Mouse (Mus musculus): ENCODE results near the gene Pbld1. TPM values are rescaled to one million over a fixed set of nuclear protein-coding genes. Genes with fewer than 3 reads are reported as not detected.
A peak's percentile ranks its signal among the peaks of the same experiment; 100 is the strongest.

Gene Pbld1
- polyA plus RNA-seq, 1 experiment from 2014 or later = 10.6 TPM

DNA sequence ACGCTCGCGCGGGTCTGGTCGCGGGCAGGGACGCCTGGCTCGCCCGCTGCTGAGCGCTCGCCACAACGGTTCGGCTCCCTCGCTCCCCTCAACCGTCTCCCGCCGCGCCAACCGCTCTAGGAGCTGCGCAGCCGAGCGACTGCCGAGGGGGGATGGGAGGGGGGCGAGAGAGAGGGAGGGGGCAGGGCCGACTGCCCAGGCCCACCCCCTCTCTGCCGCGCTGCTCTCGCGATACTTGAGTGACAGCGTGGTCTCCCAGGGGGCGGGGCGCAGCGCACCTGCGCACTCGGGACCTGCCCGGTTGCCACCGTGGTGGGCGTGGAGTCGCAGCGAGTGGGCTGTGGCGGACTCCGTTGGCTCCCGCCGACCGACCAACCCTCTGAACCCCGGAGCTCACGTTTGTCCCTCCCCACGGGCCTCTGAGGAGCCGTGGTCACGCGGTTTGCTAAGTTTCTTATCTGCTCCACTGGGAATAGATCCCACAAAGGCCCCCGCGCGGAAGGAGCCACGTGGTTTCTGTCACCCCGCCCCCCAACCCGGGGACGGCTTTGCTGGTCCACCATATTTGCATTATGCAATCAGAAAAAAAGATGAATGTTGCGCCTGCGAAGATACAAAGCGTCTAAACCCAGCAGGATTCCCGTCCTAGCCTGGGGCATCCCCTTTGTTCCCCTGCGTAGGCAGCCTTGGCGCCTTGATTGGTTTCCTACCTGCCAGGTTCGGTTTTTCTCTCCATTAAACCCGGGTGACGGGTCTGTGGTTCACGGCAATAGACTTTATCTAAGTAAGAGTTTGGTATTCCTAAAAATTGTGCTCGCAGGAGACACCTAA, 36.0 kb upstream of the Pbld1 start, which contains the start of the genes Hnrnph3 and Pbld2:
Gene Hnrnph3 (minus strand): TSS at position 469 of the 831 bp plus-strand sequence.
Gene Pbld2 (plus strand): TSS at position 567 of the 831 bp plus-strand sequence.
- peak within 1 kb of the TSS; percentile 100 for H3K27ac ChIP-seq (ENCODE audit: low read length)
- no peaks in the 10 kb centered on the region for H3K27me3 ChIP-seq (ENCODE audit: insufficient read depth, low read length)
- peaks cover 41% of the 10 kb centered on the region for H3K4me1 ChIP-seq (ENCODE audit: insufficient read depth, low read length)
- H3K4me3 ChIP-seq (ENCODE audit: low read length) = peak within 1 kb of the TSS; percentile 96
- H3K36me3 ChIP-seq (ENCODE audit: insufficient read depth, low read length) = no peaks in the 10 kb centered on the region
- under 1% methylated on average over 52 of the region's 69 CpGs for WGBS
- ATAC-seq (ENCODE audit: low FRiP score, low TSS enrichment) = peak; percentile 96
- peak within 1 kb of the TSS; percentile 78 for H3K4me2 ChIP-seq (replicated peaks; ENCODE audit: low read depth, low read length)
- H3K9me3 ChIP-seq (ENCODE audit: low read length) = no peaks in the 10 kb centered on the region
- peak within 1 kb of the TSS; percentile 100 for H3K9ac ChIP-seq (replicated peaks; ENCODE audit: low read length)

DNA sequence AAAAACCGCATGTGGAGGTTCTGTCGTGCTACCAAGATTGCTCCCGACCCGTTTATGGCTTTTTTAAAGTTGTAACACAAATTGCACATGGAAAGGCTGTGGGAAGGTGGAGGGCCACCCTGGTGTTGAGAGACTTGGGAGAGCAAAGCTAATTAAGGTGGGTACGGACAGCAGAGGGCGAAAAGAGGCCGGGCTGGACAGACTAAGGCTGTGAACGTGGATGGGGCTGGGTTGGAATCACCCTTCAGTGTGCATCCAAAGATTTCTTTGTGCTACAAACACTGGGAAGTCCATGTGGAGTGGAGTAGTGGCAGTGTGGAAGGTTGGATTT, 35.4 kb upstream of the Pbld1 start:
- peak; percentile 75 for ATAC-seq (ENCODE audit: low FRiP score, low TSS enrichment)
- H3K9ac ChIP-seq (replicated peaks; ENCODE audit: low read length) = peak overlapping the region; percentile 100
- peak overlapping the region; percentile 100 for H3K27ac ChIP-seq (ENCODE audit: low read length)
- peaks cover 37% of the 10 kb centered on the region for H3K4me1 ChIP-seq (ENCODE audit: insufficient read depth, low read length)
- no peaks in the 10 kb centered on the region for H3K9me3 ChIP-seq (ENCODE audit: low read length)
- WGBS = 0% methylated on average over 8 of the region's 8 CpGs
- H3K36me3 ChIP-seq (ENCODE audit: insufficient read depth, low read length) = no peaks in the 10 kb centered on the region
- peak overlapping the region; percentile 73 for H3K4me2 ChIP-seq (replicated peaks; ENCODE audit: low read depth, low read length)
- H3K4me3 ChIP-seq (ENCODE audit: low read length) = peak overlapping the region; percentile 96
- H3K27me3 ChIP-seq (ENCODE audit: insufficient read depth, low read length) = no peaks in the 10 kb centered on the region

DNA sequence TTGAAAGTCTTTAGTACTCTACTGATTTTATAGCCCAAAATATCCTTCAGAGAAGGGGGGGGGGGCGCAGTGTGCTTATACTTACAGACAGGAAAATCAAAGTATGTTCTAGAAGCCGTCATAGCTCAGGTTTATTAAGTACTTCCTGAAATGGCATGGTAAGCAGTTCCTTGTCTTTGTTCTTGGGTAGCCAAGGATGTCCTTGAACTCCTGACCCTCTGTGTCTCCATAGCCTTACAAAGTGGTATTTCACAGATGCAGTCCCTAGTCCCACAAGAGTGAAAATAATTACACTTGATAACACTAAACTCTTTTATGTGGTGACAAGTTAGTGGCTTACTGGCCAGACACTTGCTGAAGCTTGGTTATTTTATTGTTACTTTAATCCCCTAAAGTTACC, 34.9 kb upstream of the Pbld1 start:
- Histone ChIP-seq H3K9ac (replicated peaks; ENCODE audit: low read length) (peak overlapping the region; percentile 100), H3K27me3 (ENCODE audit: insufficient read depth, low read length) (no peaks in the 10 kb centered on the region), H3K4me1 (ENCODE audit: insufficient read depth, low read length) (peaks cover 36% of the 10 kb centered on the region), H3K4me3 (ENCODE audit: low read length) (peak overlapping the region; percentile 96), H3K36me3 (ENCODE audit: insufficient read depth, low read length) (no peaks in the 10 kb centered on the region), H3K27ac (ENCODE audit: low read length) (peak overlapping the region; percentile 100), H3K9me3 (ENCODE audit: low read length) (no peaks in the 10 kb centered on the region), H3K4me2 (replicated peaks; ENCODE audit: low read depth, low read length) (peak overlapping the region; percentile 73)
- 14% methylated on average over 2 of the region's 2 CpGs for WGBS
- no peak for ATAC-seq (ENCODE audit: low FRiP score, low TSS enrichment)

DNA sequence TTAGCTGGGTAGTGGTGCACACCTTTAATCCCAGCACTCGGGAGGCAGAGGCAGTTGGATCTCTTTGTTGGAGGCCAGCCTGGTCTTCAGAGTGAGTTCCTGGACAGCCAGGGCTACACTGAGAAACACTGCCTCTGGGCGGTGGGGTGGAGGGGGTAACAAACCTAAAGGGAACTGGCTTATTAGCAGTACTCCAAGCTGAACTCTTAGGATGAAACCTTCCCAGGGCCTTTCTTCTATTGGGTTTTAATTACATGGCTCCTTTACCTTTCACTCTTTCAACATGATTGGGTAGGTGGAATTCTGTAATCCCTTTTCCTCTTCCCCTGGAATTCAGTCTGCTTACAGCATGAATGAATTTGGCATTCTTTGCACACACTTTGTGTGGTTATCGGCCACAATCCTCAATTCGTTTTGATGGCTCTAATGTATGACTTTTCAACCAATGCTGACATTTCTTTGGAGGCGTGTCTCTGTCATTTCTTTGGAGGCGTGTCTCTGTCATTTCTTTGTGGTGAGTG, 34.4 kb upstream of the Pbld1 start:
- WGBS = 48% methylated on average over 6 of the region's 6 CpGs
- peak overlapping the region; percentile 73 for H3K4me2 ChIP-seq (replicated peaks; ENCODE audit: low read depth, low read length)

DNA sequence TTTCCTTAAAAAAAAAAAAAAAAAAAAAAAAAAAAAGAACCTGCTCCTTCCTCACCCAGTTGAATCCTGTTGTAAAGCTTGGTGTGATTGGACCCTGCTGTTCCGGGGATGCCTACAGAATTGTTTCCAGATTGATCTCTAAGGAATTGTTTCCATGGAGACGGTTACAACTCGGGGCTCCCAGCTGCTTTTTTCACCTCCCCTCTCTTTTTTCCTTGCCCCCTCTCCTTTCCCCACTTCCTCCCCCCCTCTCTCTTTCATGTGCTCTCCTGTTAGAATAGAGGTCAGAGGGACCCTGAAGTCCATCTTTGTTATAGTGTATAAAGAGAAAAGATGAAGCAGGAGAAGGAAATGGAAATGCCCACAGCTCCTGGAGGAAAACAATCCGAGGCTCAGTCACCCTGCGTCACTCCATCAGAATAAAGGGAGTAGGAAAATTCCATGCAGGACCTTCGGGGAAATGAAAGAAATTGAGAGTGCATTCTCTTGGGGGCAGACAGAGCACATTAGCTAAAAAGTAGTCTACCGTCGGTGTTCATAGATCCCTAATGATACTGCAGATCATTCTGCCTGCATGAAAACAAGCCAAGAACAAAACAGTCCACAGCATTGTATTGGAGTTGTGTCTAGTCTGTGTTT, 33.7 kb upstream of the Pbld1 start:
- Histone ChIP-seq H3K27ac (ENCODE audit: low read length) (peak overlapping the region; percentile 55; the same call in 1 of the 2 replicates), H3K4me2 (replicated peaks; ENCODE audit: low read depth, low read length) (0 out of 2 replicates have a peak overlapping the region, but pooled peaks have one; percentile 3), H3K36me3 (ENCODE audit: insufficient read depth, low read length) (no peaks in the 10 kb centered on the region), H3K4me1 (ENCODE audit: insufficient read depth, low read length) (peaks cover 26% of the 10 kb centered on the region), H3K27me3 (ENCODE audit: insufficient read depth, low read length) (no peaks in the 10 kb centered on the region), H3K9me3 (ENCODE audit: low read length) (no peaks in the 10 kb centered on the region), H3K4me3 (ENCODE audit: low read length) (no peak overlapping the region), H3K9ac (replicated peaks; ENCODE audit: low read length) (peak overlapping the region; percentile 28)
- ATAC-seq (ENCODE audit: low FRiP score, low TSS enrichment) = no peak
- 30% methylated on average over 8 of the region's 8 CpGs for WGBS

More for the DNA sequence above, 34.4 kb upstream of the Pbld1 start:
- H3K27me3 ChIP-seq (ENCODE audit: insufficient read depth, low read length) = no peaks in the 10 kb centered on the region
- H3K36me3 ChIP-seq (ENCODE audit: insufficient read depth, low read length) = no peaks in the 10 kb centered on the region
- ATAC-seq (ENCODE audit: low FRiP score, low TSS enrichment) = no peak
- peaks cover 31% of the 10 kb centered on the region for H3K4me1 ChIP-seq (ENCODE audit: insufficient read depth, low read length)
- H3K4me3 ChIP-seq (ENCODE audit: low read length) = no peak overlapping the region
- H3K27ac ChIP-seq (ENCODE audit: low read length) = peak overlapping the region; percentile 100
- no peaks in the 10 kb centered on the region for H3K9me3 ChIP-seq (ENCODE audit: low read length)
- H3K9ac ChIP-seq (replicated peaks; ENCODE audit: low read length) = peak overlapping the region; percentile 100; the same call in 1 of the 2 replicates

DNA sequence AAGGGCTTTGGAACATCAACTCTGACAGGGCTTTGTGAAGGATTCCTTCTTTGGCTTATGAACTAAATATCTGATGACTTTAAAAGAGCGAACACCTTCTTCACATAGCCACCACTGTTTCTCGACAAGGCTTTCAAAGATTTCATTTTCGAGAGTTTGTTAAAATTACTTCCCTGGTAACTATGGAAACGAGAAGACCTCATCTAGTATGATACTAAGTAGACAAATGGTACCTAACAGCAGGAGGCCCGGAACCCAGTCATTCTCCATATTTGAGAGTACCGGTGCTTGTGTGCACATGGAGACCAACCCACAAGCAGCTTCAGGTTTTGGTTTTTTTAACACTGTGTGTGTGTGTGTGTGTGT, 33.2 kb upstream of the Pbld1 start:
- Histone ChIP-seq H3K4me2 (replicated peaks; ENCODE audit: low read depth, low read length) (no peak overlapping the region), H3K9me3 (ENCODE audit: low read length) (no peaks in the 10 kb centered on the region), H3K4me1 (ENCODE audit: insufficient read depth, low read length) (peaks cover 21% of the 10 kb centered on the region), H3K4me3 (ENCODE audit: low read length) (no peak overlapping the region), H3K27me3 (ENCODE audit: insufficient read depth, low read length) (no peaks in the 10 kb centered on the region), H3K36me3 (ENCODE audit: insufficient read depth, low read length) (no peaks in the 10 kb centered on the region), H3K27ac (ENCODE audit: low read length) (no peak overlapping the region), H3K9ac (replicated peaks; ENCODE audit: low read length) (no peak overlapping the region)
- WGBS = 89% methylated on average over 6 of the region's 6 CpGs
- no peak for ATAC-seq (ENCODE audit: low FRiP score, low TSS enrichment)

DNA sequence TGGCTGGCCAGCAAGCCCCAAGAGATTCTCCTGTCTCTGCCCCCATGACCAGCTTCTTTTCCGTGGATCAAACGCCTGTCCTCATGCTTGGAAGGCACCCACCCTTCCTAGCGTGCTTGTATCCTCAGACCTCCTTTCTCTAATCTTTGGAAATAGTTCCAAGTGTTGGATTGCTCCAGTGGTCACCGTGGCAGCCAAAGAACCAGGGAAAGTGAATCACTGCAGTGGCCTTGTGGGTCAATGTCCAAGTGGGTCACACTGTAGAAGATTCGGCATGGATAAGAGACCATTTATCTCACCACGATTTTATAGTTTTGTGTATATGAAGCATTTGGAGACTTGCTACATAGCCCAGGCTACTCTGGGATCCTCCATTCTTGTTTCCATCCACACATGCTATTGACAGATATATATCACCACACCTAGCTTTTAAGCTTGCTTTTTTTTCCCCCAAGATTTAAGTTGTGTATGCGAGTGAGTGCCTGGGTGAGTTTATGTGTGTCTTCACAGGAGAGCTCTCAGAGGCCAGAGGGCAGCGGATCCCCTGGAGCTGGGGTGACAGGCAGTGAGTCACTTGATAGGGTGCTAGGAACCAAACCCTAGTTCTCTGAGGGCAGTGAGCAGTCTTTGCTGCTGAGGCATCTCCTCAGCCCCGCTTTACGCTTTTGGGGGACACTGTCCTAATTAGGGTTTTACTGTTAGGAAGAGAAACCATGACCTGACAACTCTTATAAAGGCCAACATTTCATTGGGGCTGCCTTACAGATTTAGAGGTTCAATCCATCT, 32.4 kb upstream of the Pbld1 start:
- ATAC-seq (ENCODE audit: low FRiP score, low TSS enrichment) = no peak
- no peak overlapping the region for H3K9ac ChIP-seq (replicated peaks; ENCODE audit: low read length)
- no peaks in the 10 kb centered on the region for H3K9me3 ChIP-seq (ENCODE audit: low read length)
- no peak overlapping the region for H3K27ac ChIP-seq (ENCODE audit: low read length)
- H3K4me3 ChIP-seq (ENCODE audit: low read length) = no peak overlapping the region
- H3K27me3 ChIP-seq (ENCODE audit: insufficient read depth, low read length) = no peaks in the 10 kb centered on the region
- WGBS = 90% methylated on average over 10 of the region's 10 CpGs
- no peak overlapping the region for H3K4me2 ChIP-seq (replicated peaks; ENCODE audit: low read depth, low read length)
- H3K36me3 ChIP-seq (ENCODE audit: insufficient read depth, low read length) = no peaks in the 10 kb centered on the region
- peaks cover 17% of the 10 kb centered on the region for H3K4me1 ChIP-seq (ENCODE audit: insufficient read depth, low read length)

DNA sequence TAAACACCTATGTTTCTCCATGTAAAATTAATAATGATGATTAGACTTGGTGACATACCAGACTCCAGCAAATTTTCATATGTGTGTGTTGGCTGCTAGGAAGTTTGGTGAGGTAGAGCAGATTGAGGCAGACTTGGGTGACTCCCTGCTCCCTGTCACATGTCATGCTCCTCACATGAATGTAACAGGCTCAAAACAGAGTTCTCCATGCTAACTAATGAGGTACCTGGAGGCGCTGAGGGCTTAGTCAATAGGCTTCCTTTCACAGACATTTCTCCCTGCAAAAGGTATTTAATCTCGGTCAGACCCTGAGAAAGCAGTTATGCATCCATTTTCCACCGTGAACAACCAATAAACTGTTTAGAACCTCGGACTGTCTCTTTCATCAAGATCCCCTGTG, 31.6 kb upstream of the Pbld1 start:
- no peak overlapping the region for H3K27ac ChIP-seq (ENCODE audit: low read length)
- no peak overlapping the region for H3K4me3 ChIP-seq (ENCODE audit: low read length)
- no peak overlapping the region for H3K4me2 ChIP-seq (replicated peaks; ENCODE audit: low read depth, low read length)
- H3K4me1 ChIP-seq (ENCODE audit: insufficient read depth, low read length) = peaks cover 17% of the 10 kb centered on the region
- H3K36me3 ChIP-seq (ENCODE audit: insufficient read depth, low read length) = no peaks in the 10 kb centered on the region
- WGBS = 91% methylated on average over 4 of the region's 4 CpGs
- no peaks in the 10 kb centered on the region for H3K27me3 ChIP-seq (ENCODE audit: insufficient read depth, low read length)
- no peak overlapping the region for H3K9ac ChIP-seq (replicated peaks; ENCODE audit: low read length)
- no peaks in the 10 kb centered on the region for H3K9me3 ChIP-seq (ENCODE audit: low read length)
- ATAC-seq (ENCODE audit: low FRiP score, low TSS enrichment) = no peak

DNA sequence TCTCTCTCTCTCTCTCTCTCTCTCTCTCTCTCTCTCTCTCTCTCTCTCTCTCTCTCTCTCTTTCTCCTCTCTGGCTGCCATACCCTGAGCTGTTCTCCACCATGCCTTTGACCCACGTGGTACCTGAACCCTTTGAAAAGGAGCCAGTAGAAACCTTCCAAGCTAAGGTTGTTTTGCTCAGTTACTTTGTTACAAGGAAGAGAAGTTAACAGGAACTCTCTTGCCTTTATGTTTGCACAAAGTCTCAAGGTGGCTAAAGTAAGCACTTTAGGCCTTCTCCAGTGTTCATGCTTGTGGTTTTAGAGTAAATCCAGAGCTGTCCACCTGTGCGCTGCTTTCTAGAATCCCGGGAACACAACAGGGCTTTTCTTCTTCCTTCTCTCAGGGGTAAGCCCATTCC, 27.7 kb upstream of the Pbld1 start:
- Histone ChIP-seq H3K9ac (replicated peaks; ENCODE audit: low read length) (no peak overlapping the region), H3K9me3 (ENCODE audit: low read length) (no peaks in the 10 kb centered on the region), H3K36me3 (ENCODE audit: insufficient read depth, low read length) (no peaks in the 10 kb centered on the region), H3K4me2 (replicated peaks; ENCODE audit: low read depth, low read length) (no peak overlapping the region), H3K4me1 (ENCODE audit: insufficient read depth, low read length) (no peaks in the 10 kb centered on the region), H3K27me3 (ENCODE audit: insufficient read depth, low read length) (no peaks in the 10 kb centered on the region), H3K4me3 (ENCODE audit: low read length) (no peak overlapping the region), H3K27ac (ENCODE audit: low read length) (no peak overlapping the region)
- 93% methylated on average over 3 of the region's 3 CpGs for WGBS
- ATAC-seq (ENCODE audit: low FRiP score, low TSS enrichment) = no peak
